Mouse (Mus musculus) erythroblast, embryonic 14.5 days (primary cell): ENCODE measurements around the gene Klhl26.

Source experiments
- GATA1 ChIP-seq: IDR thresholded peaks from 2 replicates; pipeline ENCODE4 v1.6.1; 2012; ENCODE audit warnings: low read length, inconsistent platforms, mixed read lengths
- TAL1 ChIP-seq: IDR thresholded peaks from 3 replicates; pipeline ENCODE4 v1.6.1; 2012; ENCODE audit warnings: low read length, inconsistent platforms, mixed read lengths

DNA sequence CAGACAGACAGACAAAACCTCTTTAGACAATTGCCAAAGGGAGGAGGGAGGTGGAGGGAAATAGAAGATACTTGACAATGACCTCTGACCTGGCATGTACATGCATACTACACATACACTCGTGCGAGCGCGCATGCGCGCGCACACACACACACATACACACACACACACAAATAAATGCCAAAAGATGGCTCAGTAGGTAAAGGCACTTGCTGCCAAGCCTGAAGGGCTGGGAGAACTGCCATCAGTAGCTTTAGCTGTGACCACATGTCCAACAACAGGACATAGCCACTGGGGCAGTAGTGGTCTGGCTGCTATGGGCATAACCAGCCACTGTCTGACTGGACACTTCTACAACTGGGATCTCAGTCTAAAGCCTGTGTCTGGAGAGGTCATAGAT, 4.9 kb downstream of the Klhl26 start:
- no peak for TF ChIP-seq TAL1
- TF ChIP-seq GATA1, result no peak
